Mouse (Mus musculus): Measurements from ENCODE around the gene Mxra8. TPM values are rescaled to one million over a fixed set of nuclear protein-coding genes. Genes with fewer than 3 reads are reported as not detected.

Mxra8 gene
- polyA plus RNA-seq, 1 experiment from 2014 or later, result 91.5 TPM

GRCm38 (mm10) chr4:155831205-155831766 is 8.2 kb upstream of the Mxra8 start, which contains the start of gene Aurkaip1:
TSS of gene Aurkaip1 (plus strand) at chr4:155831272.
- Histone ChIP-seq H3K4me2 (replicated peaks; ENCODE audit: low read depth, low read length) (peak within 1 kb of the TSS; percentile 97), H3K9me3 (ENCODE audit: control insufficient read depth, low read depth, low read length) (no peaks in the 10 kb centered on the region), H3K27me3 (ENCODE audit: control insufficient read depth, insufficient read depth, low read length) (no peaks in the 10 kb centered on the region), H3K36me3 (ENCODE audit: control insufficient read depth, insufficient read depth, low read length) (peaks cover 15% of the 10 kb centered on the region), H3K4me1 (ENCODE audit: control insufficient read depth, insufficient read depth, low read length) (peaks cover 24% of the 10 kb centered on the region), H3K27ac (ENCODE audit: low read length) (peak within 1 kb of the TSS; percentile 87), H3K4me3 (ENCODE audit: low read depth, low read length) (peak within 1 kb of the TSS; percentile 77), H3K9ac (replicated peaks; ENCODE audit: low read depth, low read length) (peak within 1 kb of the TSS; percentile 72)
- under 1% methylated on average over 49 of the region's 49 CpGs for WGBS
- peak; percentile 96 for ATAC-seq (ENCODE audit: insufficient number of reproducible peaks, insufficient read depth, low FRiP score, low read depth)

DNA sequence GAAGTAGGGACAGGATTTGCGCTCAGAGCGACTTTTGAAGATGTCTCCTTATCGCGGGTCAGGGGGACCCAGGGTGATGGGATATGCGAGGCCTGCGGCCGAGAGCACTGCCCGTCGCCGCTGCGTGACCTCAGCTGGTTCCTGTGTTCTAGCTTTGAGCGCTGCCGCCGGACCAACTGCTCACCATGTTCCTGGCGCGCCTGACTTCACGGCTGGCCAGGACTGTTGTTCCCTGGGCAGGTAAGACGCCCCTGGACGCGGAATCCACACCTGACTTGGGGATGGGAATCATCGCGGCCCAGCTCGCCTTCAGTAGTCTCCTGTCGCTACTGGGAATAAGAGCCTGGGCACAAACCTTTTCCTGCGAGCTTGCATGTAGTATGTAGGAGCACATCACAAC is 7.6 kb upstream of the Mxra8 start:
- WGBS, result 1% methylated on average over 25 of the region's 25 CpGs
- ATAC-seq (ENCODE audit: insufficient number of reproducible peaks, insufficient read depth, low FRiP score, low read depth), result peak; percentile 1; the same call in 1 of the 2 replicates
- peak overlapping the region; percentile 77 for H3K4me3 ChIP-seq (ENCODE audit: low read depth, low read length)

GRCm38 (mm10) chr4:155832321-155832720 is 7.2 kb upstream of the Mxra8 start:
- peaks cover 24% of the 10 kb centered on the region for H3K4me1 ChIP-seq (ENCODE audit: control insufficient read depth, insufficient read depth, low read length)
- H3K27ac ChIP-seq (ENCODE audit: low read length), result peak overlapping the region; percentile 87
- H3K9ac ChIP-seq (replicated peaks; ENCODE audit: low read depth, low read length), result peak overlapping the region; percentile 72
- H3K4me3 ChIP-seq (ENCODE audit: low read depth, low read length), result peak overlapping the region; percentile 77
- ATAC-seq (ENCODE audit: insufficient number of reproducible peaks, insufficient read depth, low FRiP score, low read depth), result no peak
- peaks cover 9% of the 10 kb centered on the region for H3K36me3 ChIP-seq (ENCODE audit: control insufficient read depth, insufficient read depth, low read length)
- WGBS, result 56% methylated on average over 10 of the region's 10 CpGs
- H3K27me3 ChIP-seq (ENCODE audit: control insufficient read depth, insufficient read depth, low read length), result no peaks in the 10 kb centered on the region
- peak overlapping the region; percentile 97 for H3K4me2 ChIP-seq (replicated peaks; ENCODE audit: low read depth, low read length)
- no peaks in the 10 kb centered on the region for H3K9me3 ChIP-seq (ENCODE audit: control insufficient read depth, low read depth, low read length)

More for the DNA sequence above, 7.6 kb upstream of the Mxra8 start:
- Histone ChIP-seq H3K4me2 (replicated peaks; ENCODE audit: low read depth, low read length) (peak overlapping the region; percentile 97), H3K4me1 (ENCODE audit: control insufficient read depth, insufficient read depth, low read length) (peaks cover 24% of the 10 kb centered on the region), H3K27ac (ENCODE audit: low read length) (peak overlapping the region; percentile 87), H3K27me3 (ENCODE audit: control insufficient read depth, insufficient read depth, low read length) (no peaks in the 10 kb centered on the region), H3K9ac (replicated peaks; ENCODE audit: low read depth, low read length) (peak overlapping the region; percentile 72), H3K9me3 (ENCODE audit: control insufficient read depth, low read depth, low read length) (no peaks in the 10 kb centered on the region), H3K36me3 (ENCODE audit: control insufficient read depth, insufficient read depth, low read length) (peaks cover 14% of the 10 kb centered on the region)

- no peak overlapping the region for H3K4me3 ChIP-seq (ENCODE audit: low read depth, low read length)
- peaks cover 5% of the 10 kb centered on the region for H3K36me3 ChIP-seq (ENCODE audit: control insufficient read depth, insufficient read depth, low read length)
- WGBS, result 85% methylated on average over 4 of the region's 4 CpGs
- ATAC-seq (ENCODE audit: insufficient number of reproducible peaks, insufficient read depth, low FRiP score, low read depth), result no peak
- peaks cover 29% of the 10 kb centered on the region for H3K4me1 ChIP-seq (ENCODE audit: control insufficient read depth, insufficient read depth, low read length)
- no peaks in the 10 kb centered on the region for H3K9me3 ChIP-seq (ENCODE audit: control insufficient read depth, low read depth, low read length)
- H3K4me2 ChIP-seq (replicated peaks; ENCODE audit: low read depth, low read length), result no peak overlapping the region
- H3K9ac ChIP-seq (replicated peaks; ENCODE audit: low read depth, low read length), result no peak overlapping the region
- H3K27me3 ChIP-seq (ENCODE audit: control insufficient read depth, insufficient read depth, low read length), result no peaks in the 10 kb centered on the region
- H3K27ac ChIP-seq (ENCODE audit: low read length), result no peak overlapping the region
Measured at GRCm38 (mm10) chr4:155833234-155833633, 6.2 kb upstream of the Mxra8 start.

- ATAC-seq (ENCODE audit: insufficient number of reproducible peaks, insufficient read depth, low FRiP score, low read depth), result no peak
- Histone ChIP-seq H3K4me3 (ENCODE audit: low read depth, low read length) (no peak overlapping the region), H3K9me3 (ENCODE audit: control insufficient read depth, low read depth, low read length) (no peaks in the 10 kb centered on the region), H3K4me1 (ENCODE audit: control insufficient read depth, insufficient read depth, low read length) (peaks cover 31% of the 10 kb centered on the region), H3K27me3 (ENCODE audit: control insufficient read depth, insufficient read depth, low read length) (no peaks in the 10 kb centered on the region), H3K4me2 (replicated peaks; ENCODE audit: low read depth, low read length) (no peak overlapping the region), H3K36me3 (ENCODE audit: control insufficient read depth, insufficient read depth, low read length) (peaks cover 5% of the 10 kb centered on the region), H3K27ac (ENCODE audit: low read length) (peak overlapping the region; percentile 12), H3K9ac (replicated peaks; ENCODE audit: low read depth, low read length) (no peak overlapping the region)
- WGBS, result 23% methylated on average over 2 of the region's 2 CpGs
Measured at GRCm38 (mm10) chr4:155833836-155834235, 5.6 kb upstream of the Mxra8 start.

DNA sequence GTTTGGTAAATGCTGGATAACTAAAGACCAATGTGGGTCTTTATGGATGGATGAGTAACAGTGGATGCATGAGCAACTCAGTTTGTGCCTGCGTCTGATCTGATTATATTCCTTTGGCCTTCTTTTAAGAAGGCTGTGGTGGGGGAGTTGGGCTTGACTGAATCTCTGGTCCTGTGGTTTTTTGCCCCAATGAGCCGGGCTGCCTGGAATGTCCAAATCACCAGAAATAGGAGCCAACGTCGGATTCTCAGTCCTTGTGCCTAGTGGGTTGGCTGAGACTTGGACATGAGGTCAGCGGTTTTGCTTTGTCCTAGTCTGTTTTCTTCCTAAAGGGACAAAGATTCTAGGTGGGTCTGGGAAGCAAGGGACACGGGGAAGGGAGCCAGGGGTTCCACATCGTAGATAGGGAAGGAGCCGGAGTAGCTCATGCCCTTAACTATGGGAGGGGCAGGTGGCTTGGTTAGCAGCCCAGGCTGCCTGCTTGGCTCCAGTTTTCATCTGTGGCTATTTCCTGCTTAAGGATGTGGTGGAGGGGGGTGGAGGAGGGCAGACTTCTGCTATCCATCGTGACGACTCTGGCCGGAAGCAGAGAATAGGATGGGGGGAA is 2.0 kb upstream of the Mxra8 start:
- no peaks in the 10 kb centered on the region for H3K9me3 ChIP-seq (ENCODE audit: control insufficient read depth, low read depth, low read length)
- no peaks in the 10 kb centered on the region for H3K27me3 ChIP-seq (ENCODE audit: control insufficient read depth, insufficient read depth, low read length)
- H3K4me2 ChIP-seq (replicated peaks; ENCODE audit: low read depth, low read length), result no peak overlapping the region; the same call in 1 of the 2 replicates
- H3K9ac ChIP-seq (replicated peaks; ENCODE audit: low read depth, low read length), result no peak overlapping the region
- ATAC-seq (ENCODE audit: insufficient number of reproducible peaks, insufficient read depth, low FRiP score, low read depth), result no peak
- H3K27ac ChIP-seq (ENCODE audit: low read length), result peak overlapping the region; percentile 85
- peaks cover 46% of the 10 kb centered on the region for H3K4me1 ChIP-seq (ENCODE audit: control insufficient read depth, insufficient read depth, low read length)
- no peak overlapping the region for H3K4me3 ChIP-seq (ENCODE audit: low read depth, low read length)
- H3K36me3 ChIP-seq (ENCODE audit: control insufficient read depth, insufficient read depth, low read length), result peaks cover 7% of the 10 kb centered on the region
- WGBS, result 68% methylated on average over 11 of the region's 11 CpGs

DNA sequence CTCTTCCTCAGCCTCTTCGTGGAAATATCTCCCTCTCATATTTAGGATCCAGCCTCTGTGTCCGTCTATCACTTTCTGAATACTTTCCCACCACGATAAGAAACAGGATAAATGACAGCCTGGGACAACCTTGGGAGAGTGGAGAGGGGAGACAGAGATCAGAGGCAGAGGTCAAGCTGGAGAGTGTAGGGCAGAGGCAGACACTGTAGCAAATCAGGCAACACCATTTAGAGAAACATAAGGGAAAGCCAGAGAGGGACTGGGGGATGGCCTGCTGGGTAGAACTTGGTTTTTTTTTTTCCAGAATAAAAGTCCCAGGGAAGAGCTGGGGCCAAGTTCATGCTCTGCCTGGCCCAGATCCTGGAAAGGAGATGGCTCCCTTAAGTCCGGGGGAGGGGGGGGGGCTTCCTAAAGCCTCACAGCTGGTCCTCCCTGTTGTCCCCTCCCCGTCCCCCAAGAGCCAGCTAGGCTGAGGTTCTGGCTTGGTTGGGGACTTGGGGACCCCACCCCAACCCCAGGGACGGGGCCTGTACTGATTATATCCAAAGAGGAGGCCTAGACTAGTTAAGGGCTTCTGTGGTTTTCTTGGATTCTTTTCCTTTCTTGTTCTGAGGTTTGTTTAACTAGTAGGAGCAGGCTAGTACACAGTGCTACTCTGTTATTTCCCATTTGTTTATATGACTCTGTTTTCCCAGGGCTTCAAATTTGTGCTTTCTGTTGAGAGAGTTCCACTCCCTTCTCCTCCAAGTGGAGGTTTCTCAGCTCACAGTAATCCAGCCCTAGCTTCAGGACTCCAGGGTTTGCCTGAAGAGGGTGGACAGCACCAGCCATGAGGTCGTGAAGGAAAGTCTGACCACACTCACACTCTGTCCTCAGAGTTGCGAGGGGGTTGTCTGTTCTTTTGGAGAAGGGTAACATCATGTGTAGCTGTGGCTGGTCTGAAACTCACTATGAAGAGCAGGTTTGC is 1.0 kb upstream of the Mxra8 start:
- Histone ChIP-seq H3K9me3 (ENCODE audit: control insufficient read depth, low read depth, low read length) (no peaks in the 10 kb centered on the region), H3K9ac (replicated peaks; ENCODE audit: low read depth, low read length) (no peak overlapping the region), H3K27ac (ENCODE audit: low read length) (peak overlapping the region; percentile 85), H3K36me3 (ENCODE audit: control insufficient read depth, insufficient read depth, low read length) (peaks cover 10% of the 10 kb centered on the region; the same call in 1 of the 2 replicates), H3K4me2 (replicated peaks; ENCODE audit: low read depth, low read length) (no peak overlapping the region; the same call in 1 of the 2 replicates), H3K4me1 (ENCODE audit: control insufficient read depth, insufficient read depth, low read length) (peaks cover 37% of the 10 kb centered on the region), H3K4me3 (ENCODE audit: low read depth, low read length) (no peak overlapping the region), H3K27me3 (ENCODE audit: control insufficient read depth, insufficient read depth, low read length) (no peaks in the 10 kb centered on the region)
- WGBS, result 45% methylated on average over 8 of the region's 8 CpGs
- 0 out of 2 replicates have a peak, but pooled peaks have one; percentile 3 for ATAC-seq (ENCODE audit: insufficient number of reproducible peaks, insufficient read depth, low FRiP score, low read depth)

Measured in stomach, embryonic 14.5 days (tissue).